Mouse (Mus musculus): ENCODE measurements around the gene Cx3cr1.

GRCm38 (mm10) chr9:120024171-120024570 lies 45.5 kb downstream of the Cx3cr1 start:
- TF ChIP-seq CTCF (IDR thresholded peaks at IDR 0.05; ENCODE audit: low read depth): no peak
- TF ChIP-seq EP300 (IDR thresholded peaks at IDR 0.05; ENCODE audit: low read depth): no peak

Data from liver, postnatal 0 days (tissue).